Mouse (Mus musculus) intestine, embryonic 16.5 days (tissue): ENCODE data around the gene Rnd1. TPM values are rescaled to one million over a fixed set of nuclear protein-coding genes. Genes with fewer than 3 reads are reported as not detected.

ENCODE experiments used
- ATAC-seq: fragments of 200-750 bp; cut with Nextera tagmentation; 2 replicates; pipeline ENCODE4 v1.8.0; 2017; ENCODE audit warnings: moderate TSS enrichment, moderate library complexity
- H3K27ac ChIP-seq: fragments of 300-500 bp; sonication (generic); 2 replicates; pipeline ENCODE4 v1.5.1; 2014; ENCODE audit warnings: mild to moderate bottlenecking, low read length
- H3K27me3 ChIP-seq: fragments of 300-500 bp; sonication (generic); replicated peaks from 2 replicates; pipeline ENCODE4 v1.6.1; 2014; ENCODE audit warnings: low read length, control low read depth, mixed read lengths; ENCODE audit not compliant: control insufficient read depth, insufficient read depth
- H3K36me3 ChIP-seq: fragments of 300-500 bp; sonication (generic); 2 replicates; pipeline ENCODE4 v1.6.1; 2014; ENCODE audit warnings: low read length, control low read depth; ENCODE audit not compliant: control insufficient read depth, insufficient read depth
- H3K4me1 ChIP-seq: fragments of 300-500 bp; sonication (generic); 2 replicates; pipeline ENCODE4 v1.6.1; 2014; ENCODE audit warnings: low read length, control low read depth, mixed read lengths; ENCODE audit not compliant: control insufficient read depth, insufficient read depth
- H3K4me2 ChIP-seq: fragments of 300-500 bp; sonication (generic); 2 replicates; pipeline ENCODE4 v1.6.1; 2014; ENCODE audit warnings: low read depth, low read length, control low read depth
- H3K4me3 ChIP-seq: fragments of 300-500 bp; sonication (generic); 2 replicates; pipeline ENCODE4 v1.5.1; 2014; ENCODE audit warnings: mild to moderate bottlenecking, low read length
- H3K9ac ChIP-seq: fragments of 300-500 bp; sonication (generic); 2 replicates; pipeline ENCODE4 v1.6.1; 2014; ENCODE audit warnings: low read depth, low read length
- H3K9me3 ChIP-seq: fragments of 300-500 bp; sonication (generic); 2 replicates; pipeline ENCODE4 v1.6.1; 2016; ENCODE audit warnings: low read length, control low read depth; ENCODE audit not compliant: control insufficient read depth
- WGBS: fragments of 180-500 bp; shearing (Covaris S2); extraction: QIAGEN DNeasy Blood & Tissue Kit; methylation state at CpG from one replicate; pipeline ENCODE4 v1.1.7; 2014; 5-methylcytosine and 5-hydroxymethylcytosine counted together
- polyA plus RNA-seq: library from polyadenylated mRNA; unstranded; fragments of >200 nt; fragmentation: Nextera tagmentation; extraction: Ambion mirVana; gene quantifications from 2 replicates; pipeline ENCODE4 v1.2.1, GENCODE M21; 2015

Rnd1 gene
- polyA plus RNA-seq, 1 experiment from 2014 or later, result 0.95 TPM

GRCm38 (mm10) chr15:98683746-98684145, 6.5 kb upstream of the Rnd1 start:
- ATAC-seq, result no peak
- no peak overlapping the region for H3K27ac ChIP-seq
- H3K9ac ChIP-seq, result no peak overlapping the region
- no peak overlapping the region for H3K4me3 ChIP-seq
- H3K4me2 ChIP-seq, result no peak overlapping the region
- H3K4me1 ChIP-seq, result no peaks in the 10 kb centered on the region
- H3K9me3 ChIP-seq, result no peaks in the 10 kb centered on the region
- H3K36me3 ChIP-seq, result no peaks in the 10 kb centered on the region
- WGBS, result 76% methylated on average over 1 of the region's 1 CpGs
- H3K27me3 ChIP-seq, result no peaks in the 10 kb centered on the region

- H3K4me3 ChIP-seq, result no peak overlapping the region
Measured at GRCm38 (mm10) chr15:98683177-98683576, 5.9 kb upstream of the Rnd1 start.

GRCm38 (mm10) chr15:98681633-98682032, 4.4 kb upstream of the Rnd1 start:
- Histone ChIP-seq H3K27me3 (peaks cover 10% of the 10 kb centered on the region), H3K9me3 (no peaks in the 10 kb centered on the region), H3K4me3 (no peak overlapping the region), H3K36me3 (no peaks in the 10 kb centered on the region), H3K9ac (no peak overlapping the region), H3K4me2 (no peak overlapping the region), H3K27ac (no peak overlapping the region), H3K4me1 (peaks cover 5% of the 10 kb centered on the region; the same call in 1 of the 2 replicates)
- ATAC-seq, result no peak
- WGBS, result 77% methylated on average over 7 of the region's 7 CpGs

More at GRCm38 (mm10) chr15:98683177-98683576, 5.9 kb upstream of the Rnd1 start:
- Histone ChIP-seq H3K36me3 (no peaks in the 10 kb centered on the region), H3K27ac (no peak overlapping the region), H3K4me2 (no peak overlapping the region), H3K9me3 (no peaks in the 10 kb centered on the region), H3K4me1 (no peaks in the 10 kb centered on the region), H3K27me3 (0 out of 2 replicates have a peak, but pooled peaks cover under 1% of the 10 kb centered on the region), H3K9ac (no peak overlapping the region)
- ATAC-seq, result peak; percentile 55; the same call in 1 of the 2 replicates
- 52% methylated on average over 10 of the region's 10 CpGs for WGBS

- Histone ChIP-seq H3K27ac (no peak overlapping the region), H3K27me3 (peaks cover 19% of the 10 kb centered on the region), H3K4me3 (no peak overlapping the region), H3K4me1 (peaks cover 13% of the 10 kb centered on the region), H3K4me2 (no peak overlapping the region), H3K9me3 (no peaks in the 10 kb centered on the region), H3K36me3 (no peaks in the 10 kb centered on the region), H3K9ac (no peak overlapping the region)
- 80% methylated on average over 8 of the region's 8 CpGs for WGBS
- ATAC-seq, result no peak
Measured at GRCm38 (mm10) chr15:98680660-98681059, 3.4 kb upstream of the Rnd1 start.

GRCm38 (mm10) chr15:98677977-98678376, 716 bp upstream of the Rnd1 start:
- no peaks in the 10 kb centered on the region for H3K36me3 ChIP-seq
- WGBS, result 67% methylated on average over 7 of the region's 7 CpGs
- H3K9ac ChIP-seq, result no peak overlapping the region
- H3K27me3 ChIP-seq, result peaks cover 28% of the 10 kb centered on the region
- no peak for ATAC-seq
- H3K27ac ChIP-seq, result no peak overlapping the region
- H3K4me3 ChIP-seq, result no peak overlapping the region
- no peak overlapping the region for H3K4me2 ChIP-seq
- H3K4me1 ChIP-seq, result peaks cover 13% of the 10 kb centered on the region
- H3K9me3 ChIP-seq, result no peaks in the 10 kb centered on the region

GRCm38 (mm10) chr15:98676471-98676870, 790 bp downstream of the Rnd1 start:
- H3K4me3 ChIP-seq, result peak overlapping the region; percentile 47
- H3K4me2 ChIP-seq, result peak overlapping the region; percentile 90
- WGBS, result 3% methylated on average over 9 of the region's 9 CpGs
- no peaks in the 10 kb centered on the region for H3K9me3 ChIP-seq
- ATAC-seq, result no peak
- H3K9ac ChIP-seq, result peak overlapping the region; percentile 46; the same call in 1 of the 2 replicates
- no peaks in the 10 kb centered on the region for H3K36me3 ChIP-seq
- H3K27ac ChIP-seq, result no peak overlapping the region
- H3K4me1 ChIP-seq, result peaks cover 13% of the 10 kb centered on the region
- H3K27me3 ChIP-seq, result peaks cover 28% of the 10 kb centered on the region

- 6% methylated on average over 14 of the region's 14 CpGs for WGBS
- Histone ChIP-seq H3K27me3 (peaks cover 28% of the 10 kb centered on the region), H3K9me3 (no peaks in the 10 kb centered on the region), H3K36me3 (no peaks in the 10 kb centered on the region), H3K9ac (no peak overlapping the region), H3K4me2 (0 out of 2 replicates have a peak overlapping the region, but pooled peaks have one; percentile 2), H3K27ac (no peak overlapping the region), H3K4me1 (peaks cover 13% of the 10 kb centered on the region), H3K4me3 (peak overlapping the region; percentile 8; the same call in 1 of the 2 replicates)
- ATAC-seq, result no peak
Measured at GRCm38 (mm10) chr15:98675634-98676250, 1.5 kb downstream of the Rnd1 start.

- H3K36me3 ChIP-seq, result no peaks in the 10 kb centered on the region
- ATAC-seq, result no peak
- peaks cover 28% of the 10 kb centered on the region for H3K27me3 ChIP-seq
- no peak overlapping the region for H3K4me3 ChIP-seq
- H3K9me3 ChIP-seq, result no peaks in the 10 kb centered on the region
- no peak overlapping the region for H3K9ac ChIP-seq
- H3K4me2 ChIP-seq, result no peak overlapping the region
- 35% methylated on average over 11 of the region's 11 CpGs for WGBS
- no peak overlapping the region for H3K27ac ChIP-seq
- peaks cover 13% of the 10 kb centered on the region for H3K4me1 ChIP-seq
Measured at GRCm38 (mm10) chr15:98674994-98675545, 2.2 kb downstream of the Rnd1 start.

- Histone ChIP-seq H3K27ac (no peak overlapping the region), H3K9ac (no peak overlapping the region), H3K9me3 (no peaks in the 10 kb centered on the region), H3K36me3 (no peaks in the 10 kb centered on the region), H3K27me3 (peaks cover 28% of the 10 kb centered on the region), H3K4me2 (no peak overlapping the region), H3K4me1 (peaks cover 13% of the 10 kb centered on the region), H3K4me3 (no peak overlapping the region)
- WGBS, result 40% methylated on average over 7 of the region's 7 CpGs
- no peak for ATAC-seq
Measured at GRCm38 (mm10) chr15:98674284-98674993, 2.8 kb downstream of the Rnd1 start.
